13 mouse cellular contexts compared by ENCODE assay signal in genomic region chr2:167354046-167354445, GRCm38 (mm10).
"Had no signal": no experiment of that assay in that cellular context is flagged by ENCODE, and none has a peak within 500 bp of the region (broad histone marks: within the 10 kb centered on the region; RNA-seq: fewer than 3 reads in every experiment).

No protein-coding gene starts in this region.

- DNase-seq: layer of hippocampus, postnatal 36 days; lung, adult 2 months; midbrain, embryonic 14.5 days; right cerebral cortex, postnatal 4 days; thymus, adult 2 months; thymus, postnatal 25 days had no signal

- H3K9ac ChIP-seq: limb, embryonic 12.5 days; liver, embryonic 15.5 days; neural tube, embryonic 12.5 days; stomach, embryonic 15.5 days had no signal

- H3K4me1 ChIP-seq: neural tube, embryonic 12.5 days had no signal

- H3K4me2 ChIP-seq: limb, embryonic 12.5 days; liver, embryonic 11.5 days; liver, embryonic 15.5 days; neural tube, embryonic 12.5 days; stomach, embryonic 15.5 days had no signal

- H3K27ac ChIP-seq: limb, embryonic 12.5 days; liver, embryonic 15.5 days; midbrain, embryonic 10.5 days; neural tube, embryonic 12.5 days had no signal

- H3K4me3 ChIP-seq: limb, embryonic 12.5 days; liver, embryonic 15.5 days; midbrain, embryonic 10.5 days; neural tube, embryonic 12.5 days; stomach, embryonic 15.5 days had no signal

- ATAC-seq: intestine, embryonic 16.5 days had no signal

- H3K9me3 ChIP-seq: limb, embryonic 12.5 days; liver, embryonic 15.5 days; midbrain, embryonic 10.5 days; neural tube, embryonic 12.5 days; stomach, embryonic 15.5 days had no signal

- H3K36me3 ChIP-seq: limb, embryonic 12.5 days; liver, embryonic 15.5 days; midbrain, embryonic 10.5 days; neural tube, embryonic 12.5 days; stomach, embryonic 15.5 days had no signal

- H3K27me3 ChIP-seq: neural tube, embryonic 12.5 days had no signal
